Comparison of ENCODE assay signal across 10 mouse cellular contexts in genomic region chr1:180406336-180407035, GRCm38 (mm10).
DNase-seq lines count a peak whose midpoint lies in the region; ATAC-seq and TF ChIP-seq lines count a peak whose summit lies in the region.
"Had no signal": no experiment of that assay in that cellular context is flagged by ENCODE, and none has a peak within 500 bp of the region (broad histone marks: within the 10 kb centered on the region; RNA-seq: fewer than 3 reads in every experiment).

No protein-coding gene starts in this region.

- peak overlapping the region; percentile 6; the same call in 1 of the 2 replicates for H3K9ac ChIP-seq in heart, embryonic 13.5 days
- H3K9ac ChIP-seq in lung, embryonic 14.5 days, result no peak overlapping the region
- peak overlapping the region; percentile 3; the same call in 1 of the 2 replicates for H3K9ac ChIP-seq in embryonic facial prominence, embryonic 14.5 days (ENCODE audit: low read depth, low read length)
- no peak overlapping the region for H3K9ac ChIP-seq in limb, embryonic 12.5 days (replicated peaks)
- H3K9ac ChIP-seq: midbrain, embryonic 12.5 days had no signal

- intact Hi-C loops in heart, postnatal 36 days (cut with DNase I), result loop anchor here (1.0 kb wide), 2 partner anchors 76 to 138 kb away; partner anchors contain the start of gene Itpkb

- ATAC-seq in heart, embryonic 13.5 days (ENCODE audit: extremely low read depth, insufficient number of reproducible peaks, low FRiP score, low TSS enrichment), result no peak
- no peak for ATAC-seq in lung, embryonic 14.5 days (ENCODE audit: insufficient read depth)
- no peak for ATAC-seq in embryonic facial prominence, embryonic 14.5 days (ENCODE audit: low read depth)
- no peak for ATAC-seq in limb, embryonic 12.5 days (ENCODE audit: insufficient number of reproducible peaks, insufficient read depth, low FRiP score, low TSS enrichment, low read depth)

- no peak for DNase-seq in heart, postnatal 36 days
- DNase-seq in lung, embryonic 14.5 days, result no peak
- DNase-seq in lung, postnatal 14 days, result no peak
- no peak for DNase-seq in embryonic facial prominence, embryonic 14.5 days (ENCODE audit: low spot score)
- DNase-seq in T-cell, adult 2 months (ENCODE audit: low spot score), result no peak
- DNase-seq in cerebellum, adult 9-11 months, result no peak
- DNase-seq: layer of hippocampus, adult 9-11 months had no signal

- no peak for TF ChIP-seq CTCF in lung, embryonic 14.5 days (IDR thresholded peaks at IDR 0.05; ENCODE audit: low read depth)

- H3K27ac ChIP-seq in heart, embryonic 13.5 days (replicated peaks), result peak overlapping the region; percentile 63; the same call in 1 of the 2 replicates
- 0 out of 2 replicates have a peak overlapping the region, but pooled peaks have one; percentile 4 for H3K27ac ChIP-seq in lung, embryonic 14.5 days (ENCODE audit: low read depth)
- peak overlapping the region; percentile 78; the same call in 1 of the 2 replicates for H3K27ac ChIP-seq in embryonic facial prominence, embryonic 14.5 days (replicated peaks; ENCODE audit: low read depth, low read length)
- no peak overlapping the region for H3K27ac ChIP-seq in limb, embryonic 12.5 days
- H3K27ac ChIP-seq: midbrain, embryonic 12.5 days had no signal

- 58% methylated on average over 11 of the region's 11 CpGs for WGBS in heart, embryonic 13.5 days
- WGBS in lung, embryonic 14.5 days, result 70% methylated on average over 11 of the region's 11 CpGs
- WGBS in embryonic facial prominence, embryonic 14.5 days, result 71% methylated on average over 11 of the region's 11 CpGs
- WGBS in limb, embryonic 12.5 days, result 80% methylated on average over 11 of the region's 11 CpGs

- H3K9me3 ChIP-seq in heart, embryonic 13.5 days, result no peaks in the 10 kb centered on the region
- no peaks in the 10 kb centered on the region for H3K9me3 ChIP-seq in lung, embryonic 14.5 days (ENCODE audit: low read depth, low read length)
- no peaks in the 10 kb centered on the region for H3K9me3 ChIP-seq in embryonic facial prominence, embryonic 14.5 days (ENCODE audit: control insufficient read depth, low read length)
- no peaks in the 10 kb centered on the region for H3K9me3 ChIP-seq in limb, embryonic 12.5 days
- H3K9me3 ChIP-seq: midbrain, embryonic 12.5 days had no signal

- no peaks in the 10 kb centered on the region for H3K27me3 ChIP-seq in heart, embryonic 13.5 days (replicated peaks)
- H3K27me3 ChIP-seq in lung, embryonic 14.5 days (ENCODE audit: insufficient read depth, low read length), result no peaks in the 10 kb centered on the region
- H3K27me3 ChIP-seq in embryonic facial prominence, embryonic 14.5 days (replicated peaks; ENCODE audit: control insufficient read depth, insufficient read depth, low read length), result no peaks in the 10 kb centered on the region
- H3K27me3 ChIP-seq in limb, embryonic 12.5 days, result no peaks in the 10 kb centered on the region
- H3K27me3 ChIP-seq: midbrain, embryonic 12.5 days had no signal

- H3K4me2 ChIP-seq in heart, embryonic 13.5 days, result no peak overlapping the region
- no peak overlapping the region for H3K4me2 ChIP-seq in lung, embryonic 14.5 days
- no peak overlapping the region for H3K4me2 ChIP-seq in embryonic facial prominence, embryonic 14.5 days (ENCODE audit: low read depth, low read length)
- peak overlapping the region; percentile 48; the same call in 1 of the 2 replicates for H3K4me2 ChIP-seq in limb, embryonic 12.5 days

- H3K4me1 ChIP-seq in heart, embryonic 13.5 days, result peaks cover 99% of the 10 kb centered on the region
- peaks cover 33% of the 10 kb centered on the region for H3K4me1 ChIP-seq in lung, embryonic 14.5 days (ENCODE audit: insufficient read depth)
- peaks cover 54% of the 10 kb centered on the region for H3K4me1 ChIP-seq in embryonic facial prominence, embryonic 14.5 days (ENCODE audit: control insufficient read depth, insufficient read depth, low read length)
- peaks cover 71% of the 10 kb centered on the region for H3K4me1 ChIP-seq in limb, embryonic 12.5 days (replicated peaks)

- no peaks in the 10 kb centered on the region for H3K36me3 ChIP-seq in heart, embryonic 13.5 days
- H3K36me3 ChIP-seq in lung, embryonic 14.5 days (ENCODE audit: insufficient read depth), result no peaks in the 10 kb centered on the region
- H3K36me3 ChIP-seq in embryonic facial prominence, embryonic 14.5 days (ENCODE audit: control insufficient read depth, insufficient read depth, low read length), result no peaks in the 10 kb centered on the region
- H3K36me3 ChIP-seq in limb, embryonic 12.5 days, result no peaks in the 10 kb centered on the region
- H3K36me3 ChIP-seq: midbrain, embryonic 12.5 days had no signal

- H3K4me3 ChIP-seq in heart, embryonic 13.5 days, result no peak overlapping the region
- H3K4me3 ChIP-seq in lung, embryonic 14.5 days (ENCODE audit: low read depth, low read length), result no peak overlapping the region
- no peak overlapping the region for H3K4me3 ChIP-seq in embryonic facial prominence, embryonic 14.5 days (ENCODE audit: low read depth, low read length)
- no peak overlapping the region for H3K4me3 ChIP-seq in limb, embryonic 12.5 days (replicated peaks)

Comparison
In these comparisons a context has a peak if more than half of its experiments do, and no peak if none do; other contexts are left out.
1. H3K9ac ChIP-seq: peak in heart, embryonic 13.5 days (single experiment) and embryonic facial prominence, embryonic 14.5 days (single experiment); none in lung, embryonic 14.5 days (single experiment) and limb, embryonic 12.5 days (single experiment).